Comparison of ENCODE assay signal across 14 mouse cellular contexts in the genomic region with DNA sequence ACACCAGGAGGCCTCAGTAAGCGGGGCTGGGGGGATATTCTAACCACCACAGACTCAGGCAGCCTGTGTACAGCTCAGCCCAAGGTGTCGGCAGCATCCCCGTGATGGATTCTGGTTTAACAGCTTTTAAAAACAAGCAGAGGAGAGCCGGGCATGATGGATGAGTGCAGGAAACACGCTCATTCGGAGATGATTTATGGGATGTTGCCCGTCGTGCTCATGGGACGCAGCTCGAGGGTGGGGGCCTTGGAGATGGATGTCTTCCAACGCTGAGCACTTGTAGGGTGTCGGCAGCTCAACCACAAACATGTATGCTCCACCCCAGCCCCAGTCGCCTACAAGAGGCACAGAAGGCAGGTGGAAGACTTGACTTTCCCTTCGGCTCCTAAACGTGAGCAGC.
DNase-seq lines count a peak whose midpoint lies in the region; ATAC-seq and TF ChIP-seq lines count a peak whose summit lies in the region.
"Had no signal": no experiment of that assay in that cellular context is flagged by ENCODE, and none has a peak within 500 bp of the region (broad histone marks: within the 10 kb centered on the region; RNA-seq: fewer than 3 reads in every experiment).

No protein-coding gene starts in this region.

- ATAC-seq in liver, embryonic 12.5 days: no peak
- no peak for ATAC-seq in hindbrain, postnatal 0 days
- 0 out of 2 replicates have a peak, but pooled peaks have one; percentile 26 for ATAC-seq in neural tube, embryonic 15.5 days (ENCODE audit: low FRiP score)
- no peak for ATAC-seq in monocyte, adult 5-6 weeks (replicated peaks; ENCODE audit: insufficient number of reproducible peaks, low FRiP score, low TSS enrichment, poor library complexity, severe bottlenecking)
- ATAC-seq: lung, postnatal 0 days had no signal

- no peak overlapping the region for H3K4me2 ChIP-seq in liver, embryonic 12.5 days
- no peak overlapping the region for H3K4me2 ChIP-seq in hindbrain, postnatal 0 days (ENCODE audit: low read depth, low read length)
- no peak overlapping the region for H3K4me2 ChIP-seq in neural tube, embryonic 15.5 days

- no peaks in the 10 kb centered on the region for H3K9me3 ChIP-seq in liver, embryonic 12.5 days (replicated peaks)
- no peaks in the 10 kb centered on the region for H3K9me3 ChIP-seq in hindbrain, postnatal 0 days (ENCODE audit: low read length)
- H3K9me3 ChIP-seq in neural tube, embryonic 15.5 days (replicated peaks): no peaks in the 10 kb centered on the region
- H3K9me3 ChIP-seq: heart, embryonic 10.5 days had no signal

- no peak overlapping the region for H3K9ac ChIP-seq in liver, embryonic 12.5 days
- H3K9ac ChIP-seq in hindbrain, postnatal 0 days (replicated peaks; ENCODE audit: low read length): no peak overlapping the region
- no peak overlapping the region for H3K9ac ChIP-seq in neural tube, embryonic 15.5 days (replicated peaks)
- H3K9ac ChIP-seq: liver, embryonic 14.5 days had no signal

- H3K27ac ChIP-seq in liver, embryonic 12.5 days: no peak overlapping the region
- H3K27ac ChIP-seq in hindbrain, postnatal 0 days: no peak overlapping the region
- peak overlapping the region; percentile 56 for H3K27ac ChIP-seq in neural tube, embryonic 15.5 days (replicated peaks)
- H3K27ac ChIP-seq: heart, embryonic 10.5 days; liver, embryonic 14.5 days had no signal

- 54% methylated on average over 15 of the region's 15 CpGs for WGBS in liver, embryonic 12.5 days (ENCODE audit: insufficient replicate concordance)
- WGBS in hindbrain, postnatal 0 days: 62% methylated on average over 15 of the region's 15 CpGs
- 50% methylated on average over 15 of the region's 15 CpGs for WGBS in neural tube, embryonic 15.5 days

- TF ChIP-seq CTCF in hindbrain, postnatal 0 days (IDR thresholded peaks at IDR 0.05; ENCODE audit: low read depth): no peak

- no peaks in the 10 kb centered on the region for H3K27me3 ChIP-seq in liver, embryonic 12.5 days (replicated peaks)
- H3K27me3 ChIP-seq in hindbrain, postnatal 0 days (ENCODE audit: insufficient read depth, low read length): no peaks in the 10 kb centered on the region
- H3K27me3 ChIP-seq in neural tube, embryonic 15.5 days (replicated peaks): no peaks in the 10 kb centered on the region

- no peaks in the 10 kb centered on the region for H3K4me1 ChIP-seq in liver, embryonic 12.5 days
- H3K4me1 ChIP-seq in hindbrain, postnatal 0 days (ENCODE audit: insufficient read depth, low read length): no peaks in the 10 kb centered on the region
- H3K4me1 ChIP-seq in neural tube, embryonic 15.5 days: peaks cover 24% of the 10 kb centered on the region

- no peaks in the 10 kb centered on the region for H3K36me3 ChIP-seq in liver, embryonic 12.5 days
- no peaks in the 10 kb centered on the region for H3K36me3 ChIP-seq in hindbrain, postnatal 0 days (ENCODE audit: insufficient read depth, low read length)
- no peaks in the 10 kb centered on the region for H3K36me3 ChIP-seq in neural tube, embryonic 15.5 days
- H3K36me3 ChIP-seq: heart, embryonic 10.5 days had no signal

- H3K4me3 ChIP-seq in liver, embryonic 12.5 days: no peak overlapping the region
- no peak overlapping the region for H3K4me3 ChIP-seq in hindbrain, postnatal 0 days (ENCODE audit: low read length)
- H3K4me3 ChIP-seq in neural tube, embryonic 15.5 days (replicated peaks): no peak overlapping the region
- H3K4me3 ChIP-seq: heart, embryonic 10.5 days had no signal

- DNase-seq in liver: peak; percentile 7
- DNase-seq in embryo, embryonic 11.5 days (ENCODE audit: low read depth, low spot score): peak; percentile 14
- peak; percentile 25 for DNase-seq in hindbrain, postnatal 0 days (ENCODE audit: low spot score)
- no peak for DNase-seq in frontal cortex, adult 2 months (ENCODE audit: extremely low spot score in 1 of 2, low spot score in 1 of 2)
- DNase-seq: cerebellum, adult 8-10 months; gastrocnemius, postnatal 14 days; heart, postnatal 14 days; kidney, postnatal 4 days had no signal

Comparison
In these comparisons a context has a peak if more than half of its experiments do, and no peak if none do; other contexts are left out.
1. DNase-seq: peak in liver (single experiment), embryo, embryonic 11.5 days (single experiment) and hindbrain, postnatal 0 days (single experiment); none in frontal cortex, adult 2 months (0 of 2).